Mouse (Mus musculus): ENCODE data around the gene Hoxa4. TPM values are rescaled to one million over a fixed set of nuclear protein-coding genes. Genes with fewer than 3 reads are reported as not detected.

Gene Hoxa4
- total RNA-seq, 2 experiments from 2014 or later = not detected

GRCm38 (mm10) chr6:52185222-52185621 lies 6.3 kb downstream of the Hoxa4 start:
- intact Hi-C loops (cut with DNase I) = no loop called here
- DNase-seq = no peak

- DNase-seq = no peak
- intact Hi-C loops (cut with DNase I) = no loop called here
These were observed 6.9 kb downstream of the Hoxa4 start for GRCm38 (mm10) chr6:52184668-52185067.

- intact Hi-C loops (cut with DNase I) = no loop called here
These were observed 8.1 kb downstream of the Hoxa4 start for GRCm38 (mm10) chr6:52183311-52184080.

GRCm38 (mm10) chr6:52182793-52183192 lies 8.8 kb downstream of the Hoxa4 start:
- intact Hi-C loops (cut with DNase I) = no loop called here
- no peak for DNase-seq

More at GRCm38 (mm10) chr6:52183311-52184080, 8.1 kb downstream of the Hoxa4 start:
- no peak for DNase-seq

GRCm38 (mm10) chr6:52182030-52182429 lies 9.5 kb downstream of the Hoxa4 start:
- no peak for DNase-seq
- intact Hi-C loops (cut with DNase I) = no loop called here

- DNase-seq = no peak
- intact Hi-C loops (cut with DNase I) = no loop called here
These were observed 10.8 kb downstream of the Hoxa4 start for GRCm38 (mm10) chr6:52180726-52181125.

- no peak for DNase-seq
- intact Hi-C loops (cut with DNase I) = no loop called here
These were observed 11.3 kb downstream of the Hoxa4 start for GRCm38 (mm10) chr6:52180213-52180710.

- intact Hi-C loops (cut with DNase I) = no loop called here
- no peak for DNase-seq
These were observed 11.9 kb downstream of the Hoxa4 start for GRCm38 (mm10) chr6:52179690-52180089.

- DNase-seq = no peak
These were observed 12.5 kb downstream of the Hoxa4 start for GRCm38 (mm10) chr6:52178918-52179665.

GRCm38 (mm10) chr6:52177806-52178205 lies 13.7 kb downstream of the Hoxa4 start:
- DNase-seq = no peak
- intact Hi-C loops (cut with DNase I) = no loop called here

More at GRCm38 (mm10) chr6:52178918-52179665, 12.5 kb downstream of the Hoxa4 start:
- intact Hi-C loops (cut with DNase I) = no loop called here

- no peak for DNase-seq
- intact Hi-C loops (cut with DNase I) = no loop called here
These were observed 14.4 kb downstream of the Hoxa4 start, which contains the start of gene 5730596B20Rik for GRCm38 (mm10) chr6:52177061-52177735. Gene 5730596B20Rik, plus strand, starts transcription at chr6:52177498.

- intact Hi-C loops (cut with DNase I) = no loop called here
- DNase-seq = no peak
These were observed 15.2 kb downstream of the Hoxa4 start for GRCm38 (mm10) chr6:52176391-52176790.

- intact Hi-C loops (cut with DNase I) = no loop called here
- DNase-seq = no peak
These were observed 15.7 kb downstream of the Hoxa4 start for GRCm38 (mm10) chr6:52175864-52176263.

- DNase-seq = no peak
- intact Hi-C loops (cut with DNase I) = no loop called here
These were observed 16.4 kb downstream of the Hoxa4 start for GRCm38 (mm10) chr6:52174968-52175751.

- no peak for DNase-seq
- intact Hi-C loops (cut with DNase I) = no loop called here
These were observed 17.9 kb downstream of the Hoxa4 start for GRCm38 (mm10) chr6:52173648-52174047.

- peak; percentile 57 for DNase-seq
- intact Hi-C loops (cut with DNase I) = no loop called here
These were observed 19.1 kb downstream of the Hoxa4 start for GRCm38 (mm10) chr6:52172501-52172900.

GRCm38 (mm10) chr6:52171938-52172337 lies 19.6 kb downstream of the Hoxa4 start:
- intact Hi-C loops (cut with DNase I) = no loop called here
- no peak for DNase-seq

GRCm38 (mm10) chr6:52171331-52171730 lies 20.2 kb downstream of the Hoxa4 start:
- intact Hi-C loops (cut with DNase I) = no loop called here
- DNase-seq = no peak

GRCm38 (mm10) chr6:52170898-52171223 lies 20.7 kb downstream of the Hoxa4 start:
- DNase-seq = no peak

GRCm38 (mm10) chr6:52170166-52170897 lies 21.2 kb downstream of the Hoxa4 start:
- DNase-seq = no peak
- intact Hi-C loops (cut with DNase I) = no loop called here

More at GRCm38 (mm10) chr6:52170898-52171223, 20.7 kb downstream of the Hoxa4 start:
- intact Hi-C loops (cut with DNase I) = no loop called here

Measured in left cerebral cortex, postnatal 4 days (tissue).